Mouse (Mus musculus) urinary bladder, adult 2 months (tissue): ENCODE data around the gene Ifitm6. TPM values are rescaled to one million over a fixed set of nuclear protein-coding genes. Genes with fewer than 3 reads are reported as not detected.
"Not testable (repeated sequence)": the region's sequence is repeated elsewhere in the genome, so short reads cannot be mapped to it uniquely, and the experiment has no call there.

Source experiments
- DNase-seq: peaks from one replicate; pipeline ENCODE4 v3.0.0; 2022; ENCODE audit warnings: low spot score
- polyA plus RNA-seq: library from polyadenylated mRNA; depleted of rRNA; stranded (reverse); fragments of >200 nt; gene quantifications from 2 replicates; pipeline ENCODE4 v1.2.3, GENCODE M21; 2012

The Ifitm6 gene
- polyA plus RNA-seq, 1 experiment, result 8.8 TPM

- peak; percentile 61 for DNase-seq
Observed at GRCm38 (mm10) chr7:141008938-141009660, 8.6 kb downstream of the Ifitm6 start.

- peak; percentile 32 for DNase-seq
Observed at GRCm38 (mm10) chr7:141008312-141008761, 9.4 kb downstream of the Ifitm6 start.

GRCm38 (mm10) chr7:141006914-141007313 lies 10.8 kb downstream of the Ifitm6 start:
- no peak for DNase-seq

GRCm38 (mm10) chr7:141006446-141006845 lies 11.3 kb downstream of the Ifitm6 start:
- DNase-seq, result no peak

GRCm38 (mm10) chr7:141003248-141004010 lies 14.3 kb downstream of the Ifitm6 start:
- no peak for DNase-seq

- no peak for DNase-seq
Observed at GRCm38 (mm10) chr7:141000881-141001708, 16.6 kb downstream of the Ifitm6 start.

- DNase-seq, result no peak
Observed at GRCm38 (mm10) chr7:140998853-140999700, 18.6 kb downstream of the Ifitm6 start.

- no peak for DNase-seq
Observed at GRCm38 (mm10) chr7:140997817-140998216, 19.9 kb downstream of the Ifitm6 start.

GRCm38 (mm10) chr7:140991117-140991689 lies 26.5 kb downstream of the Ifitm6 start:
- DNase-seq, result no peak

GRCm38 (mm10) chr7:140990622-140991021 lies 27.1 kb downstream of the Ifitm6 start:
- no peak for DNase-seq

GRCm38 (mm10) chr7:140990185-140990584 lies 27.5 kb downstream of the Ifitm6 start:
- no peak for DNase-seq

- DNase-seq, result no peak
Observed at GRCm38 (mm10) chr7:140989022-140989421, 28.7 kb downstream of the Ifitm6 start.

GRCm38 (mm10) chr7:140987182-140988138 lies 30.3 kb downstream of the Ifitm6 start:
- no peak for DNase-seq

- no peak for DNase-seq
Observed at GRCm38 (mm10) chr7:140982971-140983370, 34.8 kb downstream of the Ifitm6 start.

GRCm38 (mm10) chr7:140981704-140982103 lies 36.0 kb downstream of the Ifitm6 start:
- no peak for DNase-seq

GRCm38 (mm10) chr7:140976720-140977119 lies 41.0 kb downstream of the Ifitm6 start:
- not testable (repeated sequence) for DNase-seq

GRCm38 (mm10) chr7:140975465-140975864 lies 42.3 kb downstream of the Ifitm6 start:
- DNase-seq, result no peak

- no peak for DNase-seq
Observed at GRCm38 (mm10) chr7:140974940-140975339, 42.8 kb downstream of the Ifitm6 start.

- no peak for DNase-seq
Observed at GRCm38 (mm10) chr7:140973396-140974165, 44.1 kb downstream of the Ifitm6 start.
